Mouse (Mus musculus): ENCODE results near the gene Tpp1. TPM values are rescaled to one million over a fixed set of nuclear protein-coding genes. Genes with fewer than 3 reads are reported as not detected.

Gene Tpp1
- 64.8 TPM for total RNA-seq (2023)

GRCm38 (mm10) chr7:105751491-105752433, at the start of gene Tpp1:
TSS of gene Tpp1 (minus strand) at chr7:105752235.

GRCm38 (mm10) chr7:105787285-105788140, 35.5 kb upstream of the Tpp1 start, which contains the start of gene Dchs1:
TSS of gene Dchs1 (minus strand) at chr7:105787654.

GRCm38 (mm10) chr7:105743926-105744590, 8.0 kb downstream of the Tpp1 start, which contains the start of gene Taf10:
TSS of gene Taf10 (minus strand) at chr7:105744361.

GRCm38 (mm10) chr7:105736911-105737521, 15.0 kb downstream of the Tpp1 start, which contains the start of gene Rrp8:
TSS of gene Rrp8 (minus strand) at chr7:105737385.

GRCm38 (mm10) chr7:105736264-105736901, 15.7 kb downstream of the Tpp1 start, which contains the start of gene Ilk:
TSS of gene Ilk (plus strand) at chr7:105736592.

Other genes starting within 250 kb of the Tpp1 start
- gene Smpd1, start 197.9 kb downstream of the Tpp1 start, total RNA-seq (2023), result 16.9 TPM
- gene Apbb1, start 170.6 kb downstream of the Tpp1 start, total RNA-seq (2023), result 2.1 TPM
- gene Hpx, start 152.1 kb downstream of the Tpp1 start, total RNA-seq (2023), result not detected
- gene Trim3, start 118.7 kb downstream of the Tpp1 start, total RNA-seq (2023), result 16.6 TPM
- gene Timm10b, start 112.2 kb downstream of the Tpp1 start, total RNA-seq (2023), result 54.6 TPM
- gene Arfip2, start 111.8 kb downstream of the Tpp1 start, total RNA-seq (2023), result 34.6 TPM
- 6.8 TPM for gene Gm45799, start 111.7 kb downstream of the Tpp1 start, total RNA-seq (2023)
- gene Dnhd1, start 101.4 kb downstream of the Tpp1 start, total RNA-seq (2023), result 2.9 TPM
- 91.8 TPM for gene Ilk, start 15.6 kb downstream of the Tpp1 start, total RNA-seq (2023)
- 22.4 TPM for gene Rrp8, start 14.8 kb downstream of the Tpp1 start, total RNA-seq (2023)
- gene Taf10, start 7.9 kb downstream of the Tpp1 start, total RNA-seq (2023), result 182 TPM
- not detected for gene Dchs1, start 35.4 kb upstream of the Tpp1 start, total RNA-seq (2023)
- gene Mrpl17, start 58.9 kb upstream of the Tpp1 start, total RNA-seq (2023), result 43.1 TPM
- gene Gm4070, start 201.7 kb upstream of the Tpp1 start, total RNA-seq (2023), result 46.3 TPM

Data from CD4-positive naive resting alpha-beta T cell, adult 76 days (primary cell).